Mouse (Mus musculus) limb, embryonic 14.5 days (tissue): Measurements from ENCODE around the gene Suco. TPM values are rescaled to one million over a fixed set of nuclear protein-coding genes. Genes with fewer than 3 reads are reported as not detected.

Experiments used
- ATAC-seq: fragments of 200-750 bp; cut with Nextera tagmentation; 2 replicates; pipeline ENCODE4 v1.8.0; 2017; ENCODE audit warnings: low read depth, moderate number of reproducible peaks, moderate TSS enrichment; ENCODE audit not compliant: low FRiP score
- DNase-seq: peaks from one replicate; pipeline ENCODE4 v3.0.0-alpha.2; 2015; ENCODE audit warnings: low spot score
- H3K27ac ChIP-seq: fragments of 300-500 bp; sonication (generic); replicated peaks from 2 replicates; pipeline ENCODE4 v1.5.1; 2014; ENCODE audit warnings: low read depth, mild to moderate bottlenecking, low read length, moderate library complexity, mixed read lengths
- H3K27me3 ChIP-seq: fragments of 300-500 bp; sonication (generic); 2 replicates; pipeline ENCODE4 v1.6.1; 2014; ENCODE audit warnings: low read length, mixed read lengths; ENCODE audit not compliant: control insufficient read depth, insufficient read depth
- H3K36me3 ChIP-seq: fragments of 300-500 bp; sonication (generic); 2 replicates; pipeline ENCODE4 v1.6.1; 2014; ENCODE audit warnings: mild to moderate bottlenecking, low read length, moderate library complexity, mixed read lengths; ENCODE audit not compliant: control insufficient read depth, insufficient read depth
- H3K4me1 ChIP-seq: fragments of 300-500 bp; sonication (generic); 2 replicates; pipeline ENCODE4 v1.6.1; 2014; ENCODE audit warnings: antibody characterized with exemption, low read length, mixed read lengths; ENCODE audit not compliant: control insufficient read depth, insufficient read depth
- H3K4me2 ChIP-seq: fragments of 300-500 bp; sonication (generic); replicated peaks from 2 replicates; pipeline ENCODE4 v1.6.1; 2014; ENCODE audit warnings: low read depth, mild to moderate bottlenecking, low read length, moderate library complexity; ENCODE audit not compliant: severe bottlenecking
- H3K4me3 ChIP-seq: fragments of 300-500 bp; sonication (generic); replicated peaks from 2 replicates; pipeline ENCODE4 v1.5.1; 2014; ENCODE audit warnings: low read length
- H3K9ac ChIP-seq: fragments of 300-500 bp; sonication (generic); 2 replicates; pipeline ENCODE4 v1.6.1; 2014; ENCODE audit warnings: mild to moderate bottlenecking, low read depth, low read length, moderate library complexity; ENCODE audit not compliant: severe bottlenecking
- H3K9me3 ChIP-seq: fragments of 300-500 bp; sonication (generic); 2 replicates; pipeline ENCODE4 v1.6.1; 2016; ENCODE audit warnings: low read length; ENCODE audit not compliant: control insufficient read depth
- POLR2A ChIP-seq: fragments of 200-500 bp; IDR thresholded peaks from 2 replicates; pipeline ENCODE4 v1.8.0; 2012; ENCODE audit warnings: inconsistent platforms, mild to moderate bottlenecking, moderate library complexity, borderline replicate concordance; ENCODE audit not compliant: insufficient read depth, insufficient read length; ENCODE audit errors: extremely low read depth
- WGBS: fragments of 180-500 bp; shearing (Covaris S2); extraction: QIAGEN DNeasy Blood & Tissue Kit; methylation state at CpG from one replicate; pipeline ENCODE4 v1.1.7; 2014; 5-methylcytosine and 5-hydroxymethylcytosine counted together
- polyA plus RNA-seq, 2 experiments: library from polyadenylated mRNA; depleted of rRNA in 1 of 2; stranded (reverse) in 1 of 2; unstranded in 1 of 2; fragments of >200 nt; fragmentation: Nextera tagmentation in 1 of 2; extraction: Ambion mirVana in 1 of 2; gene quantifications; 2 replicates each; pipeline versions ENCODE4 v1.2.1 to v1.2.3; 2012 to 2014

Suco gene
- polyA plus RNA-seq, 2 experiments = 25.2 to 32.5 TPM

GRCm38 (mm10) chr1:161919594-161919993 is 43.1 kb upstream of the Suco start:
- H3K36me3 ChIP-seq = no peaks in the 10 kb centered on the region
- no peak for TF ChIP-seq POLR2A
- no peak overlapping the region for H3K4me2 ChIP-seq
- no peak overlapping the region for H3K27ac ChIP-seq
- no peaks in the 10 kb centered on the region for H3K9me3 ChIP-seq
- DNase-seq (no peak), ATAC-seq (no peak)
- H3K9ac ChIP-seq = no peak overlapping the region
- peaks cover 17% of the 10 kb centered on the region for H3K4me1 ChIP-seq
- WGBS = 90% methylated on average over 2 of the region's 2 CpGs
- no peaks in the 10 kb centered on the region for H3K27me3 ChIP-seq
- H3K4me3 ChIP-seq = no peak overlapping the region

GRCm38 (mm10) chr1:161918682-161919372 is 42.3 kb upstream of the Suco start:
- H3K9me3 ChIP-seq = no peaks in the 10 kb centered on the region
- no peak overlapping the region for H3K27ac ChIP-seq
- H3K4me1 ChIP-seq = peaks cover 23% of the 10 kb centered on the region
- no peak for TF ChIP-seq POLR2A
- no peaks in the 10 kb centered on the region for H3K36me3 ChIP-seq
- H3K27me3 ChIP-seq = no peaks in the 10 kb centered on the region
- 44% methylated on average over 7 of the region's 7 CpGs for WGBS
- ATAC-seq (no peak), DNase-seq (no peak)
- no peak overlapping the region for H3K9ac ChIP-seq
- no peak overlapping the region for H3K4me2 ChIP-seq
- H3K4me3 ChIP-seq = no peak overlapping the region

- Histone ChIP-seq H3K9ac (no peak overlapping the region), H3K9me3 (no peaks in the 10 kb centered on the region), H3K36me3 (no peaks in the 10 kb centered on the region), H3K27me3 (no peaks in the 10 kb centered on the region), H3K4me2 (no peak overlapping the region), H3K4me3 (no peak overlapping the region), H3K27ac (no peak overlapping the region), H3K4me1 (peaks cover 30% of the 10 kb centered on the region)
- TF ChIP-seq POLR2A = no peak
- DNase-seq (no peak), ATAC-seq (no peak)
- 79% methylated on average over 3 of the region's 3 CpGs for WGBS
These were observed 41.5 kb upstream of the Suco start for GRCm38 (mm10) chr1:161917940-161918484.

GRCm38 (mm10) chr1:161916036-161916435 is 39.6 kb upstream of the Suco start:
- TF ChIP-seq POLR2A = no peak
- Histone ChIP-seq H3K9me3 (no peaks in the 10 kb centered on the region), H3K27me3 (no peaks in the 10 kb centered on the region), H3K4me3 (no peak overlapping the region), H3K4me1 (peaks cover 30% of the 10 kb centered on the region), H3K27ac (no peak overlapping the region), H3K9ac (no peak overlapping the region), H3K4me2 (no peak overlapping the region), H3K36me3 (no peaks in the 10 kb centered on the region)
- DNase-seq = no peak
- 56% methylated on average over 3 of the region's 3 CpGs for WGBS
- no peak for ATAC-seq

- H3K4me1 ChIP-seq = peaks cover 25% of the 10 kb centered on the region
- 39% methylated on average over 7 of the region's 7 CpGs for WGBS
- H3K4me2 ChIP-seq = no peak overlapping the region
- DNase-seq (no peak), ATAC-seq (no peak)
- no peak for TF ChIP-seq POLR2A
- no peaks in the 10 kb centered on the region for H3K36me3 ChIP-seq
- H3K27me3 ChIP-seq = no peaks in the 10 kb centered on the region
- H3K27ac ChIP-seq = peak overlapping the region; percentile 10
- no peak overlapping the region for H3K4me3 ChIP-seq
- H3K9me3 ChIP-seq = no peaks in the 10 kb centered on the region
- no peak overlapping the region for H3K9ac ChIP-seq
These were observed 37.1 kb upstream of the Suco start for GRCm38 (mm10) chr1:161913648-161913984.
